Mouse (Mus musculus) mouse embryonic stem cell (cell line): Measurements from ENCODE around the gene Gpx5.

Source experiments
- in situ Hi-C, 2 experiments: fragments of 300-500 bp; cut with MboI; formaldehyde crosslinking; loops; 1 replicate in 1 of 2; 3 replicates in 1 of 2; pipeline ENCODE4 v1.14.3; 2019 to 2020; ENCODE audit warnings: low sequenced_read_pairs in 2 of 2, low pct_unique_long_range_greater_than_20kb in 1 of 2, mixed read lengths in 1 of 2; ENCODE audit not compliant: unreplicated experiment in 1 of 2

Gpx5 gene

DNA sequence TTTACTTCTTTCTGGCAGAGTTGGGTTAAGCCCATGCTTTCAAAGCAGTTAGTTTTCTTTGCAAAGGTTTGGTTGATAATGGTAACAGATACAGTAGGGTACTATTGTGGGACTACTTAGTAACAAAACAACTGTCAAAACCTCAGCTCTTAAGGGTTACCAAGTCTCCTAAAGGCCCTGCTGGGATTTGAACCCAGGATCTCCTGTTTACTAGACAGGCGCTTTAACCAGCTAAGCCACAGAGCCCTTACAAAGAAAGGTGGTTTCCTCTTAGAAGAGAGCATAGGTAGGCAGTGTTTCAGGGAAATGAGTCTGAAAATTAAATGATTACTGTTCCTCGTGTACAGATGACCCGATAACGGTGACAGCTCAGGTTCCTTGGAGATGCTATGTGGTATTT lies 43.5 kb downstream of the Gpx5 start:
- in situ Hi-C loops, result loop anchor here in 1 of 2 experiments (25.0 kb wide), 1 partner anchor 763 kb away; the partner anchor contains the start of gene Prss16

DNA sequence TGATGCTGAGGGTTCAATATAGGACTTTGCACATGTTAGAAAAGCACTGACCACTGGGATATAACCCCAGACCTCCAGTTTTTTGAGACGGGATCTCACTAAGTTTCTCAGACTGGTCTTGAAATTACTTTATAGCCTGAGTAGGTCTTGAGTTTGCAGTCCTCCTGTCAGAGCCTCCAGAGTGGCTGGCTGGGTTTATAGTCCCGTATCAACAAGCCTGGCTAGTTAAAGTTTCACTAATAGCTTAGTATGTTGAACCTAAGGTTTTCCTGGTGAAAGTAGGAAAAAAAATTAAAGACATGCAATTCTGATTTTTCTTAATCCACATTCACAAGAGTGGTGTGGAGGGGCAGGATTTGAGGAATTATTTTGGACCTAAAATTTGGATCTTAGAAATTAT lies 46.3 kb downstream of the Gpx5 start:
- in situ Hi-C loops, result loop anchor here in 1 of 2 experiments (25.0 kb wide), 1 partner anchor 766 kb away; the partner anchor contains the start of gene Prss16

- in situ Hi-C loops, result loop anchor here in 1 of 2 experiments (25.0 kb wide), 1 partner anchor 767 kb away; the partner anchor contains the start of gene Prss16
Measured at GRCm38 (mm10) chr13:21244967-21245366, 47.6 kb downstream of the Gpx5 start.

- in situ Hi-C loops, result loop anchor here in 1 of 2 experiments (25.0 kb wide), 1 partner anchor 768 kb away; the partner anchor contains the start of gene Prss16
Measured at GRCm38 (mm10) chr13:21244089-21244488, 48.4 kb downstream of the Gpx5 start.

DNA sequence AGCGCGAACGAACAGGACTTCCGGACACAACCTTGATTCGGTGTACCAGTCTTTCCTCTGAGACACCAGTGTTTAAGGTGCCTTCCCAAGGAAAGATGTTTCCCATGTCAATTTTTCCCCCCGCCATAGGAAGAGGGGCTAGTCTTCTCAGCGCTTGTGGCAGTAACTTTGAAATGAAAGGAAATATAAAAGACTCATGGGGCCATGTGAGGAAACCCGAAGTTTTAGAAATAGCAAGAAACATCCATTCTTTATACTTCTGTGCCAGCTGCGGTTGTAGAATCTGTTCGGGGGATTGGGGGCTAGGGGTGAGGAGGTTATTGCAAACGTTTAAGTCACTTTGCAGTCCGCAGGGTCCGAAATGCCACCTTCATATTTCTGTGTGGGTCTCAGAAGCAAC lies 49.3 kb downstream of the Gpx5 start:
- in situ Hi-C loops, result loop anchor here in 1 of 2 experiments (25.0 kb wide), 1 partner anchor 769 kb away; the partner anchor contains the start of gene Prss16

GRCm38 (mm10) chr13:21242408-21243125 lies 50.0 kb downstream of the Gpx5 start:
- in situ Hi-C loops, result loop anchor here in 1 of 2 experiments (25.0 kb wide), 1 partner anchor 770 kb away; the partner anchor contains the start of gene Prss16

DNA sequence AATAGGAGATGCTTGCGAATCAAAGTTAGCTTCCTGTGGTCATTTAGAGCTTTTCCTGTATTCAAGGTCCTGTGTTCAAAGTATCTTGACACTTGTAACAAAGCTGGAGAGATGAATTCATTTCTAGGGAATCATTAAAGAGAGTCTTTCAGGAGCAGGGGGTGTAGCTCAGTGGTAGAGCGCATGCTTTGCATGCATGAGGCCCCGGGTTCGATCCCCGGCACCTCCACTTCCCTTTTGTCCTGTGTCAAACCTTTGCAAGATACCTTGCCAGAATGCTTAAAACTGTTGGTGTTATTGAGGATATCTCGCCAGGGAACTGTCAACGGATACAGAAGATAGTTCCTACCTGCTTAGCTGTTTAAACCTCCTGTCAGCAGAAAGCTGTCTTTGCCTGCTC lies 51.7 kb downstream of the Gpx5 start:
- in situ Hi-C loops, result loop anchor here in 1 of 2 experiments (25.0 kb wide), 1 partner anchor 772 kb away; the partner anchor contains the start of gene Prss16

DNA sequence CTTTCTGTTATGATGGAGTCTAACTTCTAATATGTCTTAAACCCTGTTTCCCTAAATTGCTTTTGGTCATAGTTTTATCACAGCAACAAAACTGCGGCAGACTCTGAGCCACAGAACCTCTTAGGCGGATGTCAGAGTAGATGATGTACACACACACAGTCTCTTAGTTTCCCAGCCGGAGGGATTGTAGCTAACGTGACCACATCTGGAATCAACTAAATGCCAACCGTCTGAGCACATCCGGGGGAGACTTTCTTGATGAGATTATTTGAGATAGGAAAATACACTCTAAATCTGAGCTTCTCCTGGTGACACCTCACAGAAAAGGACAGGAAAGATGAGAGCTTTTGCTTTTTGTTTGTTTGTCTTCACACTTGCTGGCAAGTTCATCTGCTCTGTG lies 55.4 kb downstream of the Gpx5 start:
- in situ Hi-C loops, result loop anchor here in 1 of 2 experiments (5.0 to 25.0 kb wide), 2 partner anchors 90 to 775 kb away; partner anchors contain the start of gene Prss16

GRCm38 (mm10) chr13:21236714-21237113 lies 55.8 kb downstream of the Gpx5 start:
- in situ Hi-C loops, result loop anchor here in 1 of 2 experiments (5.0 to 25.0 kb wide), 2 partner anchors 91 to 776 kb away; partner anchors contain the start of gene Prss16
